Mouse (Mus musculus): Measurements from ENCODE around the gene Frmd4b.

Frmd4b gene

GRCm38 (mm10) chr6:97617266-97617743, at the start of gene Frmd4b:
Gene Frmd4b (minus strand): TSS chr6:97617541.
- ChIA-PET CTCF (interaction anchor here (0.6 to 0.9 kb wide), 5 partner anchors 10 to 648 kb away, joined by 3 to 4 read pairs (median 3); no protein-coding TSS in a partner anchor), POLR2A (interaction anchor here (0.6 to 1.6 kb wide), 12 partner anchors 9 to 412 kb away, joined by 3 to 6 read pairs (median 4); partner anchors contain the start of gene Uba3 (in 1 of the 4))

GRCm38 (mm10) chr6:97666417-97666816, 49.1 kb upstream of the Frmd4b start:
- CTCF ChIA-PET: interaction anchor here in 1 of 4 experiments (0.6 kb wide), 1 partner anchor 130 kb away, joined by 16 read pairs; no protein-coding TSS in a partner anchor
- POLR2A ChIA-PET: interaction anchor here in 1 of 4 experiments (0.6 kb wide), 1 partner anchor 49 kb away, joined by 3 read pairs; no protein-coding TSS in a partner anchor

DNA sequence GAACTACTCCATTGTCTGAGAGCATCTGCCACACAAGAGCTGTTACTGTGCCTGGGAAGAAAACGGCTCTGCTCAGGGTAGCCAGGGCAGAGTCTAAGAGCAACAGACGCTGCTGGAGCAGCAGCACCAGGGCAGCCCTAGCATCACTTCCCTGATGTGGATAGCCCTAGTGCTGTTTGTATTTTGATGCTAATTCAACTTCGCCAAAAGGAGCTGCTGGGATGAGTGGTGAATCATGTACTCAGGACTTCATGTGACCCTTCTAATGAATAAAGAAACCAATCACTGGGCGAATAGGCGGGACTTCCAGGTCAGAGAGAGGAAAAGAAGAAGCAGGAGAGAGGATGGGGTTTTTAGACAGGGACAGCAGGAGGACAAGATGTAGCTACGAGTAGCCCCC, 41.6 kb upstream of the Frmd4b start:
- CTCF ChIA-PET: interaction anchor here in 1 of 4 experiments (1.0 kb wide), 2 partner anchors 82 to 100 kb away, joined by 3 read pairs; no protein-coding TSS in a partner anchor
- POLR2A ChIA-PET: interaction anchor here in 3 of 4 experiments (0.6 to 1.4 kb wide), 6 partner anchors 12 to 60 kb away, joined by 3 to 4 read pairs (median 3); partner anchors contain the start of gene Frmd4b (in 1 of the 3)

GRCm38 (mm10) chr6:97655986-97656385, 38.6 kb upstream of the Frmd4b start:
- ChIA-PET CTCF (interaction anchor here in 2 of 4 experiments (0.6 kb wide), 2 partner anchors 39 to 176 kb away, joined by 4 to 6 read pairs; no protein-coding TSS in a partner anchor), POLR2A (no interaction called here)

DNA sequence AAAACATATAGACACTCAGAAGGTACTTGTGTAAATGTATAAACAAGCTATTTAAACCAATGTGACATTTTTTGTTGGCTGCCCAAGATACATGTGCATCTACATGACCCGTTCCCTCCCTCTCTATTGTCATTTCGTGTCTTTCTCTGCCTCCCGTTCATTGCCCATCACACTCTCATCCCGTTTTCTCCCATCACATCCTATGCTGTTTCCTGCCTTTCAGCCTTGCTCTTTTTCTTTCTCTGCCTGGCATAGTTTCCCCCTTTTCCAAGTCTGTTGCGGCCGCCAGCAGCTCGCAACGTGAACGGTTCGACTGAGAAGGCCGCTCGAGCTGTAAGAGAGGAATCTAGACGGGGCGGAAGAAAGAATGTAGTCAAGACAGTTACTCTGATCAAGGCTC, 30.2 kb upstream of the Frmd4b start:
- POLR2A ChIA-PET: interaction anchor here in 1 of 4 experiments (0.5 kb wide), 1 partner anchor 30 kb away, joined by 3 read pairs; the partner anchor contains the start of gene Frmd4b
- CTCF ChIA-PET: no interaction called here

DNA sequence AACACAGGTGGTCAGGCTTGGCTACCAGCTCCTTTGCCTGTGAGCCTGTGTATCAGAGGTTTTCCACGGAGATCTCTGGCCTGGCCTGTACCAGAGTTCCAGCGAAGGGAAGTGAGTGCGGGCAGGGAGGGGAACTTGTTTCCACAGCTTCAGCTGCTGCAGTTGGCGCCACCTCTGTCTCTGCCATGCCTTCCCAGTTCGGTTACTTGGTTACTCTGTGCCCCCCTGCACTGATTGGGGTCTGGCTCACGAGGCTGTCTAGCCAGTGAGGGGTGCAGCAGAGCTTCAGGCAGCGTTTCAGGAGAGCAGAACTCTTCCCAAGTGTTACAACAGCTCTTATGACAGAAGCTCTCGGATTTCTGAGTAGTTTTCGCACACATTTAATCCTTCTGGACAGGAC, 6.0 kb upstream of the Frmd4b start:
- POLR2A ChIA-PET: interaction anchor here in 1 of 4 experiments (0.8 kb wide), 1 partner anchor 16 kb away, joined by 3 read pairs; no protein-coding TSS in a partner anchor

DNA sequence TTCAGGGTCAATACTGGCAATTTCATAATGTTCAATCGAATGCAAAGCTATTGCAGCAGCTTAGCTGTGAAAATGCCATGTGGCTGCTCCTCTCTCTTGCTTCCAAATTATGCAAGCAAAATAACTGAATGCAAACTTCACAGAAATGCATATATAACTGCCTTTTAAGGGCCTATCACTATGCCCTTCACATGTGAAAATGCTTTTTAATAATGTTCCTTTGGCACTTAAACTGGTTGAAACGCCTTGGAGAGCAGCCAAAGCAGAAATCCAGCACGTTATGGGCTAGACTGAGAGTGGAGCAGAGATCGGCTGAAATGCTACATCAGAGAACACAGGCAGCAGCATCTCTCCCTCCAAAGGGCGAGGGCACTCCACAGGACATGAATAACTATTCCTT, 4.9 kb upstream of the Frmd4b start:
- POLR2A ChIA-PET: no interaction called here
- CTCF ChIA-PET: no interaction called here

More for the DNA sequence above, 6.0 kb upstream of the Frmd4b start:
- CTCF ChIA-PET: interaction anchor here in 2 of 4 experiments (0.6 to 1.0 kb wide), 2 partner anchors 96 to 407 kb away, joined by 3 read pairs; no protein-coding TSS in a partner anchor

- ChIA-PET CTCF (no interaction called here), POLR2A (interaction anchor here in 3 of 4 experiments (0.6 to 1.6 kb wide), 7 partner anchors 9 to 412 kb away, joined by 3 to 6 read pairs (median 3); partner anchors contain the start of gene Uba3 (in 1 of the 3))
Observed at GRCm38 (mm10) chr6:97617774-97618173, 433 bp upstream of the Frmd4b start.

DNA sequence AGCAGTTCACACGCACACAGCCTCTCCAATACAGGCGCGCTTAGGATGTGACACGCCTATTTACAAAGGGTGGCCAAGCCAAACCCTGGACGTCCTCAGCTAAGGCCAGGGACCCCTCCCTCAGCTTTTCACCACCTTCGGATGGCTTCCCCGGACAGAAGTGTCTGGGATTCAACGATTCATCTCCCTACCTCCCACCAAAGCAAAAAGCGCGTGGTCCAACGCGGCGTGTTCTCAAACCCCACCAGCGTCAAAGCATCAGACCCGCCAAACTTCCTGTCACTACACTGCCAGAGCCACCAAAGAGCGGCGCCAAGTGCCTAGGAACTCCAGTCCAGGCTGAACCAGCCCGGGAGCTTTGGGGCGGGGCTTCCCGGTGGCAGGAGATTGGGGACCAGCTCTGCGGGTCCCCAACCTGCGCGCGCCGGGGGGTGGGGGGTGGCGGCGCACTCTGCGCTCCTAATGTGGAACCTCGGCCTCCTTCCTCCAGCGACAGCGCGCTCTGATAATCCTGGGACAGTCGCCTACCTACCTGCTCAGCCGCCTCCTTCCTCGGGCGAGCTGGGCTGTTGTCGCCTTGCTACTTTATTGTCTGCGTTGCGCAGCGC, 579 bp downstream of the Frmd4b start:
- ChIA-PET POLR2A (interaction anchor here in 3 of 4 experiments (0.6 to 1.6 kb wide), 13 partner anchors 10 to 1078 kb away, joined by 3 to 6 read pairs (median 3); partner anchors contain the start of gene Uba3 (in 1 of the 3)), CTCF (interaction anchor here (0.6 to 0.9 kb wide), 5 partner anchors 10 to 649 kb away, joined by 3 to 4 read pairs (median 3); no protein-coding TSS in a partner anchor)

GRCm38 (mm10) chr6:97615901-97616461, 1.4 kb downstream of the Frmd4b start:
- ChIA-PET POLR2A (interaction anchor here in 1 of 4 experiments (1.1 kb wide), 1 partner anchor 42 kb away, joined by 6 read pairs; no protein-coding TSS in a partner anchor), CTCF (no interaction called here)

GRCm38 (mm10) chr6:97614179-97614578, 3.2 kb downstream of the Frmd4b start:
- ChIA-PET CTCF (no interaction called here), POLR2A (no interaction called here)

GRCm38 (mm10) chr6:97612861-97613260, 4.5 kb downstream of the Frmd4b start:
- CTCF ChIA-PET: interaction anchor here in 2 of 4 experiments (0.6 kb wide), 2 partner anchors 388 to 556 kb away, joined by 3 read pairs; no protein-coding TSS in a partner anchor
- POLR2A ChIA-PET: no interaction called here

- CTCF ChIA-PET: interaction anchor here in 1 of 4 experiments (0.6 kb wide), 1 partner anchor 187 kb away, joined by 3 read pairs; no protein-coding TSS in a partner anchor
- POLR2A ChIA-PET: interaction anchor here in 1 of 4 experiments (0.9 kb wide), 1 partner anchor 10 kb away, joined by 4 read pairs; no protein-coding TSS in a partner anchor
Observed at GRCm38 (mm10) chr6:97610051-97610450, 7.3 kb downstream of the Frmd4b start.

GRCm38 (mm10) chr6:97607646-97608045, 9.7 kb downstream of the Frmd4b start:
- ChIA-PET POLR2A (interaction anchor here in 2 of 4 experiments (0.8 to 2.5 kb wide), 4 partner anchors 10 to 40 kb away, joined by 3 to 6 read pairs (median 3); partner anchors contain the start of gene Frmd4b (in 2 of the 2)), CTCF (no interaction called here)

GRCm38 (mm10) chr6:97595218-97595617, 22.1 kb downstream of the Frmd4b start:
- ChIA-PET POLR2A (no interaction called here), CTCF (no interaction called here)

GRCm38 (mm10) chr6:97594589-97594988, 22.8 kb downstream of the Frmd4b start:
- POLR2A ChIA-PET: no interaction called here

GRCm38 (mm10) chr6:97590230-97590629, 27.1 kb downstream of the Frmd4b start:
- POLR2A ChIA-PET: interaction anchor here in 2 of 4 experiments (0.6 to 1.1 kb wide), 2 partner anchors 23 to 580 kb away, joined by 3 to 11 read pairs; no protein-coding TSS in a partner anchor

More at GRCm38 (mm10) chr6:97594589-97594988, 22.8 kb downstream of the Frmd4b start:
- CTCF ChIA-PET: no interaction called here

GRCm38 (mm10) chr6:97589581-97589980, 27.8 kb downstream of the Frmd4b start:
- ChIA-PET CTCF (interaction anchor here in 1 of 4 experiments (0.6 kb wide), 2 partner anchors 42 to 117 kb away, joined by 3 read pairs; no protein-coding TSS in a partner anchor), POLR2A (interaction anchor here in 2 of 4 experiments (0.6 to 1.1 kb wide), 3 partner anchors 22 to 1853 kb away, joined by 3 read pairs; no protein-coding TSS in a partner anchor)

More at GRCm38 (mm10) chr6:97590230-97590629, 27.1 kb downstream of the Frmd4b start:
- CTCF ChIA-PET: interaction anchor here in 1 of 4 experiments (0.6 kb wide), 1 partner anchor 118 kb away, joined by 3 read pairs; no protein-coding TSS in a partner anchor

GRCm38 (mm10) chr6:97589031-97589430, 28.3 kb downstream of the Frmd4b start:
- ChIA-PET POLR2A (interaction anchor here in 2 of 4 experiments (0.6 to 1.2 kb wide), 4 partner anchors 12 to 1853 kb away, joined by 3 read pairs; no protein-coding TSS in a partner anchor), CTCF (interaction anchor here in 1 of 4 experiments (0.6 kb wide), 1 partner anchor 41 kb away, joined by 3 read pairs; no protein-coding TSS in a partner anchor)
